Mouse (Mus musculus) bone marrow, adult 2 months (tissue): ENCODE data around the gene Six3.

Experiments
- CTCF ChIP-seq: fragments of 200-500 bp; IDR thresholded peaks from 2 replicates; pipeline ENCODE4 v1.5.1; 2011; ENCODE audit warnings: low read length, control low read depth; ENCODE audit not compliant: control insufficient read depth, insufficient read depth
- POLR2A ChIP-seq: fragments of 200-500 bp; IDR thresholded peaks from 2 replicates; pipeline ENCODE4 v1.6.1; 2011; ENCODE audit warnings: low read depth, mild to moderate bottlenecking, control low read depth, low read length, borderline replicate concordance; ENCODE audit not compliant: control insufficient read depth

DNA sequence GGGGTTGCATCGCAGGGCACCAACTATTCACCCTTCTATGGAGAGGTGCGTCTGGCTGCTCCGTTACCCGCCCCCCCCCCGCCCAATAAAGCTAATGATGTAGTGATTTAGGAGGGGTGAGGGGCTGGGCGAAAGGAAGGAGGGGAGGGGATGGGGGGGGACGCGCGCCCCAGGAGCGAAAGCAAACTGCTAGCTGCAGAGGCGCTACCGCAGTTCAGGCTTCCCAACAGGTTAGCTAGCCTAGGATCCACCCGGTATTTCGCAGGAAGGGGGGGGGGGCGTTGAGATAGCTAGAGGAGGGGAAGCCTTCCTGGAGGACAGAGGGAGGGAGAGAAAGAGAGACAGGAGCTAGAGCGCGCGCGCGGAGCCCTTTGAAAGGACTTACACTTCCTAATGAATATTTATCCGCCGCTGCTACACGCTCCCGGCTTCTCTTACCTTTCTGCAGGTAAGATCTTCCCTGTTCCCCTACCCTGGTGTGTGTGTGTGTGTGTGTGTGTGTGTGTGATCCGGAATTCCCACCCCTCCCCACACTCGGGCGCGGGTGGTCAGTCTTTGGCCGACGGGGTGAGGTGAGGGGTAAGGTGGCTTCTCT lies at the start of gene Six3:
- no peak for TF ChIP-seq CTCF
- no peak for TF ChIP-seq POLR2A
